Mouse (Mus musculus) testis, adult 2 months (tissue): ENCODE measurements at regions not wholly inside any gene's neighbourhood (a gene's known extent, or its start where the extent isn't known, plus 50 kb on each side); places are given as distances from the start of the nearest gene placed in this dataset.

Source experiments
- H3K27ac ChIP-seq: fragments of 200-500 bp; 2 replicates; pipeline ENCODE4 v1.5.1; 2012; ENCODE audit warnings: low read depth, low read length; ENCODE audit not compliant: control insufficient read depth, insufficient read depth
- H3K27me3 ChIP-seq: fragments of 200-500 bp; 2 replicates; pipeline ENCODE4 v1.6.1; 2012; ENCODE audit warnings: mild to moderate bottlenecking, low read length, moderate library complexity; ENCODE audit not compliant: control insufficient read depth, insufficient read depth
- H3K36me3 ChIP-seq: fragments of 200-500 bp; 2 replicates; pipeline ENCODE4 v1.6.1; 2012; ENCODE audit warnings: mild to moderate bottlenecking, low read length; ENCODE audit not compliant: control insufficient read depth, insufficient read depth
- H3K4me1 ChIP-seq: fragments of 200-500 bp; 2 replicates; pipeline ENCODE4 v1.6.1; 2012; ENCODE audit warnings: low read length; ENCODE audit not compliant: control insufficient read depth, insufficient read depth
- H3K4me3 ChIP-seq: fragments of 200-500 bp; 2 replicates; pipeline ENCODE4 v1.5.1; 2012; ENCODE audit warnings: low read depth, mild to moderate bottlenecking, low read length, moderate library complexity, mixed read lengths; ENCODE audit not compliant: control insufficient read depth
- CTCF ChIP-seq: fragments of 200-500 bp; IDR thresholded peaks from 2 replicates; pipeline ENCODE4 v1.5.1; 2012; ENCODE audit warnings: low read depth, mild to moderate bottlenecking, inconsistent platforms, low read length, moderate library complexity; ENCODE audit not compliant: control insufficient read depth, insufficient read depth, insufficient replicate concordance
- POLR2A ChIP-seq: fragments of 200-500 bp; IDR thresholded peaks from 2 replicates; pipeline ENCODE4 v1.6.1; 2012; ENCODE audit warnings: low read depth, mild to moderate bottlenecking, inconsistent platforms, low read length, moderate library complexity; ENCODE audit not compliant: control insufficient read depth

DNA sequence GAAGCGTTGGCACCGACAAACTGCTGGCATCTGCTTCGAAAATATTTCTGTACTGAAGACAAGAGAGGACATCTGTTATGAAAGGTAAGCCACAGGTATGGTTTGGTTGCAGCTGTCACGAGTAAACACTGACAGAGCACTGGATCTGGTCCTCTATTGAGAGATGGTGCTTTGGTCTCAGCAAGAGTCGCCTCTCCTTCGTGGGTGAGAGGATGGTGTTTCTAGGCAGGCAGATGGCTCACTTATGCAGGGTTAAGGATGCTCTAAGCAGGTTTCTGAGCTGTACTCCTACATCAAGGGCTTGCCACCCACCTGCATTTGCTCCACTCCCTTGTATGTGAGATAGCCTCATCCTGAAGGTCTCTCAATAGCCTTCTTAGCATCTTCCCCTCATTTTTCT is 448.3 kb upstream of the Gulo start:
- no peaks in the 10 kb centered on the region for H3K4me1 ChIP-seq
- TF ChIP-seq POLR2A (no peak), CTCF (no peak)
- no peaks in the 10 kb centered on the region for H3K36me3 ChIP-seq
- H3K4me3 ChIP-seq = no peak overlapping the region
- H3K27me3 ChIP-seq = no peaks in the 10 kb centered on the region
- H3K27ac ChIP-seq = no peak overlapping the region

- H3K4me3 ChIP-seq = no peak overlapping the region
- TF ChIP-seq CTCF (no peak), POLR2A (no peak)
- H3K36me3 ChIP-seq = no peaks in the 10 kb centered on the region
- no peaks in the 10 kb centered on the region for H3K4me1 ChIP-seq
- H3K27me3 ChIP-seq = no peaks in the 10 kb centered on the region
- H3K27ac ChIP-seq = no peak overlapping the region
These were observed 443.8 kb upstream of the Gulo start for GRCm38 (mm10) chr14:66452828-66453227.

GRCm38 (mm10) chr14:66450351-66450750 is 441.3 kb upstream of the Gulo start:
- Histone ChIP-seq H3K36me3 (no peaks in the 10 kb centered on the region), H3K27me3 (no peaks in the 10 kb centered on the region), H3K4me3 (no peak overlapping the region), H3K4me1 (no peaks in the 10 kb centered on the region), H3K27ac (no peak overlapping the region)
- no peak for TF ChIP-seq POLR2A
- TF ChIP-seq CTCF = no peak

- TF ChIP-seq CTCF (no peak), POLR2A (no peak)
- no peak overlapping the region for H3K27ac ChIP-seq
- no peak overlapping the region for H3K4me3 ChIP-seq
- H3K4me1 ChIP-seq = no peaks in the 10 kb centered on the region
- H3K27me3 ChIP-seq = no peaks in the 10 kb centered on the region
- H3K36me3 ChIP-seq = no peaks in the 10 kb centered on the region
These were observed 433.6 kb upstream of the Gulo start for GRCm38 (mm10) chr14:66442576-66442975.

GRCm38 (mm10) chr14:66441825-66442224 is 432.8 kb upstream of the Gulo start:
- Histone ChIP-seq H3K4me3 (no peak overlapping the region), H3K27ac (no peak overlapping the region), H3K27me3 (no peaks in the 10 kb centered on the region), H3K4me1 (no peaks in the 10 kb centered on the region), H3K36me3 (no peaks in the 10 kb centered on the region)
- TF ChIP-seq POLR2A (no peak), CTCF (no peak)

DNA sequence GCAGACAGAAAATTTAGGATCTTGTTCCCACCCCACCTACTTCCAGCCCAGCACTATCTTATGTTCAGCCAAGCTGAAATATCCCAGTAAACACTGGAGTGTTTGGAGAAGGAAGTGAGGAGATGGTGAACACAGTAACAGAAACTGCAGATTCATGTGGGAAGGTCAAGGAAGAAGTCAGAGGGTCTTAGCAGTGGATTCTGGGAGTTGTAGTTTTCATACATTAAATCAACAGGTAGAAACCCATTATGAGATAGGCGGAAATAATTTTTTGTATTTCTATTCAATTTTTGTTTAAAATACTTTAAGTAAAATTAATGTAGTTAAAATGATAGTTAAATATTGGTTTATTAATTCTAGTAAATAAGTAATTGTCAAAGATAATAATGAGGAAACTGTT is 429.6 kb upstream of the Gulo start:
- Histone ChIP-seq H3K4me1 (no peaks in the 10 kb centered on the region), H3K36me3 (no peaks in the 10 kb centered on the region), H3K4me3 (no peak overlapping the region), H3K27me3 (no peaks in the 10 kb centered on the region), H3K27ac (no peak overlapping the region)
- TF ChIP-seq POLR2A (no peak), CTCF (no peak)

GRCm38 (mm10) chr14:66438001-66438400 is 429.0 kb upstream of the Gulo start:
- no peak for TF ChIP-seq POLR2A
- Histone ChIP-seq H3K27ac (no peak overlapping the region), H3K4me3 (no peak overlapping the region), H3K4me1 (no peaks in the 10 kb centered on the region), H3K36me3 (no peaks in the 10 kb centered on the region), H3K27me3 (no peaks in the 10 kb centered on the region)

- Histone ChIP-seq H3K36me3 (no peaks in the 10 kb centered on the region), H3K4me1 (no peaks in the 10 kb centered on the region), H3K27me3 (no peaks in the 10 kb centered on the region), H3K4me3 (no peak overlapping the region), H3K27ac (no peak overlapping the region)
- no peak for TF ChIP-seq POLR2A
- no peak for TF ChIP-seq CTCF
These were observed 422.6 kb upstream of the Gulo start for GRCm38 (mm10) chr14:66431630-66432029.
